Mouse (Mus musculus): Measurements from ENCODE around the gene Adgrf2. TPM values are rescaled to one million over a fixed set of nuclear protein-coding genes. Genes with fewer than 3 reads are reported as not detected.

Gene Adgrf2
- total RNA-seq, 2 experiments from 2014 or later: 0.14 TPM; not detected in 1

Other genes with a start within 250 kb of the Adgrf2 start
- gene Opn5, start 130.8 kb downstream of the Adgrf2 start, total RNA-seq (2021): not detected
- under 1 TPM; 0.22 to 0.54 TPM for gene Adgrf4, start 49.9 kb downstream of the Adgrf2 start, total RNA-seq (2021)
- 10 to 100 TPM; 20.2 to 22.3 TPM for gene Cd2ap, start 134.5 kb upstream of the Adgrf2 start, total RNA-seq (2021)